Mouse (Mus musculus) NIH3T3 (cell line): ENCODE measurements around the gene Fam83g.

Experiments
- DNase-seq: peaks from one replicate; pipeline ENCODE4 v3.0.0-alpha.2; 2012; ENCODE audit warnings: low read depth

Fam83g gene

GRCm38 (mm10) chr11:61717990-61718389, 34.1 kb downstream of the Fam83g start:
- DNase-seq = no peak

- no peak for DNase-seq
Measured at GRCm38 (mm10) chr11:61719387-61719786, 35.5 kb downstream of the Fam83g start.

GRCm38 (mm10) chr11:61719826-61720225, 35.9 kb downstream of the Fam83g start:
- DNase-seq = no peak

DNA sequence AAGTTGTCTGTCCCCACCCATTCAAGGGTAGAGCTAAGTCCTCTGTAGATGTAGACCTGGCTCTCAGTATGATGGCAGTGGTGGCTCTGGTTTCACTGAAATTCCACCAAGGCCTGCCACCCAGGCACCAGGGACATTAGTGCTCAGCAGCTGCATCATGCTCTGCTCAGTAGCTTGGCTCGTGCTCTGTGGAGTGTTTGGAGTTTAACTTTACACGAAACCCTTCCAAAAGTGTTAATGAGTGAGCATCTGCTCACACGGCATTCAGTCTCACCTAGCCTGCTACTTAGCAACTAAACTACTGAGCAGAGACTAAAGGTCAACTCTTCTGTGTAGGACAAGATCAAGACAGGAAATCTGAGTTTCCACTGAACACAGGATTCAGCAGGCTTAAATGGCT, 36.7 kb downstream of the Fam83g start, which contains the start of gene Slc5a10:
Gene Slc5a10, minus strand, starts transcription at position 191 of the 400 bp plus-strand sequence.
- DNase-seq = no peak

GRCm38 (mm10) chr11:61722077-61722476, 38.2 kb downstream of the Fam83g start:
- no peak for DNase-seq

DNA sequence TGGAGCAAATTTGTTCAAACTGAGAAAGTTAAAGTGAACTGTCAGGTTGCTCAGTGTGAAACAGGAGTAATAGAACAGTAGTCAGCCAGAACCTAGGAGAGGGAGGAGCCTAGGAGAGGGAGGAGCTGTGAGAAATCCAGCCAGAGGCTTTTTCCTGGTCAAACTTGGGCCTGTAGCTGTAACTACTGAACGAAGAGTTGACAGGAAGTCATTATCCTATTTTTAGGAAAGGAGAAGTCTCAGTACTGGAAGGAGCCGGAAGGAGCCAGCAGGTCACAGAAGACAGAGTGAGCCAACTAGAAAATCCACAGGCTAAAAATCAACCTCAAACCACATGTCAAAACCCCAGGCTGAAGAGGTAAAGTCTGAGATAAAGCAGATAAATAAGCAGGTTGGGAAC, 44.1 kb downstream of the Fam83g start:
- no peak for DNase-seq

DNA sequence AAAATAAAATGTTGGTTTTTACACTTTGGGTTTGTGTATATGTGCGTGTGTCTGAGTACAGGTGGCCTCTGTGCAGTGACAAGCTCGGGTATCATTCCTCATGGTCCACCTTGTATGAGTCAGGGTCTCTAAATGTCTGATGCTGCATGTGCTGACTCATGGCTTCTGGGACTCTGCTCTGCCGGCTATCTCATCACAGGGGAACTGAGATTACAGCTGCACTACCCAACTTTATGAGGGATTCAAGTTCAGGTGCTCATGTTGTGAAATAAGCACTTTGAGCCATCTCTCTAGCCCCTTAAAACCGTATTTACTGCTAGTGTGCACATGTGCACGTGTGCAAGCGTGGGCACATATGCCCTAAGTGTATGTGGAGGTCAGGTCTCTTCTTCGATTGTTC, 48.8 kb downstream of the Fam83g start:
- DNase-seq = no peak

DNA sequence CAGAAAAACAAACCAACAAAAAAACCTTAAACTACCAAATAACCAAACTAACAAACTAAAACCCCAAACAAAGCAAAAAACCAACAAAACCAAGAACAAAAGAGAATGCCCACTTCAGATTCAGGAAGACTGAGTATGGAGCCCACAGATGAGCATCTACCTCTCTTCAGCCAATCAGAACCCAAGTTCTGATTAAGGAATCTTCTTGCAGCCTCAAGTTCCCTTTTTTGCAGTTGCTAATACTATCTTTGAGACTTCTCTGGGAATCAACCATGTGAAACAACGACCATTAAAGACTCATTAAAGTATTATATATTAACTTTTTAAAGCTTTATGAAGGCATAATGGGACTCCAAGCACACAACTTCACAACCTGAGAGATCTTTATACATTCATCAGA, 53.4 kb downstream of the Fam83g start:
- no peak for DNase-seq

- no peak for DNase-seq
Measured at GRCm38 (mm10) chr11:61740500-61740899, 56.6 kb downstream of the Fam83g start.

- no peak for DNase-seq
Measured at GRCm38 (mm10) chr11:61743768-61744167, 59.9 kb downstream of the Fam83g start.

GRCm38 (mm10) chr11:61744460-61744859, 60.6 kb downstream of the Fam83g start:
- DNase-seq = peak; percentile 19

DNA sequence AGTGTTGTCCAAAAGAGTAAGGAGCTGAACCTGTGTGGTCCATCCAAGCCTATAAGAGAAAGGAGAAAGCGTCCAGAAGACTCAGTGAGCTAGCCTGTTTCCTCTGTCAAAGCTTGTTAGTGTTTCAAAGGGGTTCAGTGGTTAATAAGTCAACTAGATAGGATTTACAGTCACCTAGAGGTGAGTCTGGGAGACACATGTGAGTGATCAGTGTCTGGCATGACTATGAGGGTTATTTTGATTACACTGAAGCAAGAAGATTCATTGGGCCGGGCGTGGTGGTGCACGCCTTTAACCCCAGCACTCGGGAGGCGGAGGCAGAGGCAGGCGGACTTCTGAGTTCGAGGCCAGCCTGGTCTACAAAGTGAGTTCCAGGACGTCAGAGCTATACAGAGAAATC, 61.9 kb downstream of the Fam83g start:
- no peak for DNase-seq

- no peak for DNase-seq
Measured at GRCm38 (mm10) chr11:61747161-61747560, 63.3 kb downstream of the Fam83g start.

DNA sequence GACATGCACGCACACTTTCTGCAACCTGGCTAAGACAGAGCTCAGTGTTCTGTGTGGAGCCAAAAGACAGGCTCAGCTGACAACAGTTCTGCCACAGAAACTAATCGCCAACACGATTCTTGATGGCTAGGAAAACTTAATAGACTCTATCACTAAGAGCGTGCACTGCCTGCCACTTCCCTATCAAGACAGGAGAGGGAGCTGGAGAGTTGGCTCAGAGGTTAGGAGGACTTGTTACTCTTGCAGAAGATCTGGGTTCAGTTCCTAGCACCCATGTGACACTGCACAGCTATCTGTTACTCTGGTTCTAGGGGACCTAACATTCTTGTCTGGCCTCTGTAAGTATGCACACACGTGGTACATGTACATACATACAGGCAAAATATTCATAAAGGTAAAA, 67.7 kb downstream of the Fam83g start:
- peak; percentile 45 for DNase-seq

DNA sequence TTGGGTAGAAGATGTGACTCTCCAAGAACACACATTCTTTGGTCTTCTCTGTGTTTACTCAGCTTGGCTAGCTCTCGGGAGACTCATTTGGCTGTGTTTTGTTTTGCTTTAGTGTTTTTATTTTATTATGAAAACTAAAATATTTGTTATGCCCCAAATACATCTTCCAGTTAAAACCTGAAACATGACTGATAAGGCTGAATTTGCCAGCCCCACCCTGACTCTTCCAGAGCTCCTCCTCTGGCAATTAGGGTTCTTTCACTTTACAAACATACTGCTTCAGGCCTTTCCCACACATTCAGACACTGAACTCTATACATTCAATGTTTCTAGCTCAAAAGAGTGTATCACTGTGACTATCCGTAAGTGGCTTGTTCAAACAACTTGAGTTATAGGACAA, 73.3 kb downstream of the Fam83g start:
- DNase-seq = no peak
